Mouse (Mus musculus) MEL-GATA-1-ER (cell line): ENCODE measurements around the gene Usp12.

Source experiments
- DNase-seq: peaks from one replicate; pipeline ENCODE4 v3.0.0-alpha.2; 2012; ENCODE audit warnings: low read depth; ENCODE audit errors: extremely low read depth

Gene Usp12

DNA sequence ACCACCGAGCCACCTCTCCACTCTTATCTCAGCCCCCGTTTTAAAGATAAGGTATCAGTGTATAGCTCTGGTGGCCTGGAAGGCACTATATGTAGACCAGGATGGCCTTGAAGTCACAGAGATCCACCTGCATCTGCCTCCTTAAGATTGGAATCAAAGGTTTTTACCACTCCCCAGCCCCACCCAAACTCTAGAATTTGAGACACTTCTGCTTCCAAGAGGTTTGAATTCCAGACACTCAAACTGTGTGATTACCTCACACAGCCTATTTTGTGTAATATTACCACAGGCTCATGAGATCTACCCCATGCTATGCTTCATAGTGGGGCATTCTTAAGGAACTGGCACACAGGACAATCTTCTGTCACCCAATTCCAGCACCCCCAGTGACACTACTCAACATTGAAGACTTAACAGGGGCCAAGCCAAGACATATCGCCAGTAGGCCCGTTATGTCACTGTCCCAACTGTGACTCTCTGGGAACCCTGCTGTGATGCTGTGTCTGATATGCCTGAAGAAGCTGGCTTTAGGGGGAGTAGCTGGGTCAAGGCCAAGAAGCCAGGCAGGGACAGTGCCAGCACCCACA lies 95.3 kb downstream of the Usp12 start:
- DNase-seq, result no peak

DNA sequence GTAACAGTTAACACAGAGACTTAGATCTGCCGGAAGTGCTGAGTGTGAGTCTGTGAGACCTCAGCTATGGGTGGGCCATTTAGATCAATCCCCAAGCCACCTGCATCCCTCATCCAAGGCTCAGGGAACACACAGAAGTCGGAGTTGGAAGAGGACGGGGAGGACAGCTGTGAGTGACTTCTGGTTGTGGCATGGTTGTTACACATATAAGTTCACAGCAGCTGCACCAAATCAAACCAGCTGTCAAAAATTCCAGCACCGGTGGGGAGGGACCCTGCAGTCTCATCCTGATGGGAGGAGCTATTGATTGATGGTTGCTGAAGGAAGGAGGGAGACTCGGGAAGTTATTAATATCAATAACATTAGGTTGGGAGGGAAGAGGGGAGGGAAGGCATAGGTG lies 99.3 kb downstream of the Usp12 start:
- no peak for DNase-seq

DNA sequence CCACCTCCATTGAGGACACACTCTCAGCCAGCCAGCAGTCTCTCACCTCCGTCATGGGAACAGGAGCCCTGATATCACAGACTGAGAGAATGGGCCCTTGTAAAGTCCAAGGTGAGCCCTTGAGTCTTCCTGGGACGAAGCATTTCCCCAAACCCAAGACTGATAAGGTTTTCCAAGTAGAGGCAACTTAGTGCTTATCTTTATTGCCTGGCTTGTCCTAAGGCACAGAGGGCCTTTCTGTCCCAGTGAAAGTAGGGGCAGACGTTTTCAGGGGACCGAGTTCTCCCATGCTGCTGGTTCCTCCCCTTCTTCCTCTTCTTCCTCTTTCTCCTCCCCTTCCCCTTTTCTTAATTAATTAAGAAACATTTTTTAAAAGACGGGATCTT lies 101.8 kb downstream of the Usp12 start:
- DNase-seq, result peak; percentile 94

DNA sequence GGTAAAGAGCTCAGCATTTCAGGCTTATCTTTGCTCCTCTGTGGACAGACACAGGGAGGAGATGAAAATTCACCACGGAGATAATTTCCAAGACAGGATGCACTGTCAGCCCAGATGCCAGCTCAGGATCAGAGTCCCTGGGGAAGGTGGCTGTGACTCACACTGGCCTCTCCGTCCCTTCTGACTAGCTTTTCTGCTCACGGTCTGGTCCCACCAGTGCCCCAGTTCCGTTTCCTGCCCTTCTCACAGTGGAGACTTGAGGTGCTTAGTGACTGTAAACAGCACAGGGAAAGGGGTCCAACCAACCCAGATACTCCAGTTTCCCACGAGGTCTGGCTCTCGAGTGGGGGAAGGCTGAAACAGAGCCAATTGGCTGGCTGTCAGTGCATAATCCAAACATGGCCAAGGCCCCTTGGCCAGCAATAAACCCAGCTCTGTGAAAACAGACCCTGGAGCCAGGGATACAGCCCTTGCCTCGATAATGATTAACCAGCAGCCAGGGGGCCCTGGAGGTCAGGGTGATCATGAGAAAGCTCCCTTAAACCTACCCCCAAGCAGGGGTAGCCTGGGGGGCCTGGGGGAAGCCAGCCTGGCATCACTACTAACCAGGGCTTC lies 102.3 kb downstream of the Usp12 start:
- no peak for DNase-seq

DNA sequence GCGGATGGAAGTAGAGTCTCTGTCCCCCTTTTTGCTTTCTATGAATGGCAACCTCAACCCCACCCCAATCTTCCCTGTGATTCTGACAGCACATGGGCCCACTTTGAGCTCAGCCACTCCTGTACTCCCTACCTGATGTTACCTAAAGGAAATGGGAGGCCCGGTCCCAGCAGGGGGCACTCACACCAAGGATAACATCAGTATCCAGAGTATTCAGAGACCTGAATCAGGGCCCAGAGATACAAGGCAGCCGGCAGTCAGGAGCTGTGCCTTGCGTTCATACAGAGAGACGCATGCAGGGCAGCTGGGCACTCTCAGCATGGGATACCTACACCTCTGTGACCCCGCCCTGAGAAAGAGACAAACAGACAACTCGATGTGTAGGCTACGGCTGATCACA lies 103.1 kb downstream of the Usp12 start:
- no peak for DNase-seq

DNA sequence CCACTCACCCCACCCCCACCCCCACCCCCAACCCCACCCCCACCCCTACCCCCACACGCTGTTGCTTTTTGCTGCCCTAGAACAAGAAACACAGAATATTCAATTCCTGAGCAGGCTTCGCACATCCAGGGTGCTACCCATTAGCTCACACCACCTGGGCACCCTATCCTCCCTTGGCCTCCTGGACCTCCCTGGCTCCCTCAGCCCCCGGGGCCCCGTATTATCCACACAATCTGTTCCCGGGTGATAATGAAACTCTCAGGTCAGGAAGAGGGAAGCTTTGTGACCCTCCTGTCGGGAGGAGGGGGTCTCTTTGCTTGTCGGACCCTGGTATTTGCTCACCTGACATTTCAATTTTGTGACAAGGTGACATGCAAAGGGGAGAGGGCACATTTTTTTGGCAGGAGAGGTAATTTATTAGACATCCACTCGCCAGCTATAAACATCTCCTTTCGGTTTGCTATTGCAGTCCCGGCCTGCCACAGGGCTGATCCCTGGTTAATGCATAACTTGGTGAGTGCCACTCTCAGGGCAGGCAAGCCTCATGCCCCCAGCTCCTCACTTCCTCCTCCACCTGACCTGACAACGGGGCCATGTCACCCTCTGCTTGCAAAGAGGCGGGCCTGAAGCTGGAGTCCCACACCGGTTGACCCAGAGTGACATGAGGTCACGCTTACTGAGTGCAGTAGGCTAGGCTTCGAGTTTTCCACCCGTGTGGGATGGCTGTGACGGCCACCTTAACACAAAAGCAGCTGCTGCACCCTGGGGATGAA lies 107.1 kb downstream of the Usp12 start:
- no peak for DNase-seq

DNA sequence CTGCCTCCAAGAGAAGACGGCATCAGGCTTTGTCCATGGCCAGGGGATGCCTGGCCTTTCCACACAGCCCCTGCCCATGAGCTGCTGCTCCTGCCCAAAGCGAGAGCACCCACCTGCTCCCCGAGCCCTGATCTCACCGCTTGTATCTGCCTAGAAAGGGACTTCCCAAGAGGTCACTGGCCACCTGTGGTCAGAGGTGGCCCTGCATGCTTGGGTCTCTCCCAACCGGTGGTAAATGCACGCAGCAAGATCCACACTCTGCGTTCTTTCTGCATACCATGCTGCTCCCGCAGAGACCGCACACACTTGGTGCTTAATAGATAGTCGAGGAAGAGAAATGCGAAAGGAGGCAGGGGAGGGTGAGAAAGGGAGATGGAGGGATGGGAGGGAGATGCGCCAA lies 107.9 kb downstream of the Usp12 start:
- no peak for DNase-seq
